Mouse (Mus musculus) mature B cell (primary cell): ENCODE data around the gene Wnk3.
"Not testable (repeated sequence)": the region's sequence is repeated elsewhere in the genome, so short reads cannot be mapped to it uniquely, and the experiment has no call there.

Experiments
- in situ Hi-C: fragments of 300-500 bp; cut with MboI; formaldehyde crosslinking; loops from 2 replicates; pipeline ENCODE4 v1.14.3; 2019

Gene Wnk3

GRCm38 (mm10) chrX:151197778-151198177 is at the start of gene Wnk3:
Gene Wnk3, plus strand, starts transcription at chrX:151198078.
- in situ Hi-C loops, result loop anchor here (25.0 kb wide), 1 partner anchor 110 kb away; the partner anchor contains the start of gene Tsr2

GRCm38 (mm10) chrX:151158414-151158813 is 39.5 kb upstream of the Wnk3 start:
- in situ Hi-C loops, result no loop called here

- in situ Hi-C loops, result no loop called here
Measured at GRCm38 (mm10) chrX:151168438-151169131, 29.3 kb upstream of the Wnk3 start.

- in situ Hi-C loops, result no loop called here
Measured at GRCm38 (mm10) chrX:151169261-151169961, 28.5 kb upstream of the Wnk3 start.

- in situ Hi-C loops, result not testable (repeated sequence)
Measured at GRCm38 (mm10) chrX:151173134-151173533, 24.7 kb upstream of the Wnk3 start.

GRCm38 (mm10) chrX:151298329-151298728 is 100.5 kb downstream of the Wnk3 start:
- in situ Hi-C loops, result no loop called here

GRCm38 (mm10) chrX:151313732-151314131 is 115.9 kb downstream of the Wnk3 start:
- in situ Hi-C loops, result no loop called here

- in situ Hi-C loops, result no loop called here
Measured at GRCm38 (mm10) chrX:151333615-151334014, 135.7 kb downstream of the Wnk3 start.

- in situ Hi-C loops, result no loop called here
Measured at GRCm38 (mm10) chrX:151337804-151338203, 139.9 kb downstream of the Wnk3 start.

GRCm38 (mm10) chrX:151343761-151344500 is 146.1 kb downstream of the Wnk3 start, which contains the start of gene Fam120c:
Gene Fam120c, plus strand, starts transcription at chrX:151344175.
- in situ Hi-C loops, result no loop called here

- in situ Hi-C loops, result no loop called here
Measured at GRCm38 (mm10) chrX:151344501-151344984, 146.7 kb downstream of the Wnk3 start.

GRCm38 (mm10) chrX:151345333-151346125 is 147.7 kb downstream of the Wnk3 start:
- in situ Hi-C loops, result no loop called here

GRCm38 (mm10) chrX:151347278-151347677 is 149.4 kb downstream of the Wnk3 start:
- in situ Hi-C loops, result no loop called here

GRCm38 (mm10) chrX:151349322-151349721 is 151.4 kb downstream of the Wnk3 start:
- in situ Hi-C loops, result no loop called here
